Mouse (Mus musculus) adrenal gland, adult (tissue): ENCODE measurements at regions not wholly inside any gene's neighbourhood (a gene's known extent, or its start where the extent isn't known, plus 50 kb on each side); places are given as distances from the start of the nearest gene placed in this dataset.

Experiments
- DNase-seq, 2 experiments: peaks; one replicate each; pipeline ENCODE4 v3.0.0; 2022 to 2023; ENCODE audit warnings: low spot score in 1 of 2; ENCODE audit not compliant: inconsistent age in 2 of 2

GRCm38 (mm10) chr3:159282594-159282993 lies 212.6 kb upstream of the Depdc1a start:
- DNase-seq = no peak

GRCm38 (mm10) chr3:159317471-159317870 lies 177.8 kb upstream of the Depdc1a start:
- DNase-seq = no peak

GRCm38 (mm10) chr3:159348053-159348452 lies 147.2 kb upstream of the Depdc1a start:
- no peak for DNase-seq

GRCm38 (mm10) chr3:159353730-159354129 lies 141.5 kb upstream of the Depdc1a start:
- no peak for DNase-seq

GRCm38 (mm10) chr3:159373177-159373576 lies 122.1 kb upstream of the Depdc1a start:
- peak; percentile 16 to 46 for DNase-seq
